Mouse (Mus musculus) forebrain, embryonic 13.5 days (tissue): ENCODE measurements around the gene Clmn. TPM values are rescaled to one million over a fixed set of nuclear protein-coding genes. Genes with fewer than 3 reads are reported as not detected.
A peak's percentile ranks its signal among the peaks of the same experiment; 100 is the strongest.

Experiments used
- ATAC-seq: fragments of 200-750 bp; cut with Nextera tagmentation; 2 replicates; pipeline ENCODE4 v1.8.0; 2017
- H3K27ac ChIP-seq: fragments of 300-500 bp; sonication (generic); 2 replicates; pipeline ENCODE4 v1.5.1; 2015; ENCODE audit warnings: inconsistent platforms, mild to moderate bottlenecking, moderate library complexity
- H3K27me3 ChIP-seq: fragments of 300-500 bp; sonication (generic); 2 replicates; pipeline ENCODE4 v1.6.1; 2015; ENCODE audit warnings: mild to moderate bottlenecking, inconsistent platforms
- H3K36me3 ChIP-seq: fragments of 300-500 bp; sonication (generic); 2 replicates; pipeline ENCODE4 v1.6.1; 2015; ENCODE audit warnings: mild to moderate bottlenecking, inconsistent platforms; ENCODE audit not compliant: poor library complexity, severe bottlenecking
- H3K4me1 ChIP-seq: fragments of 300-500 bp; sonication (generic); 2 replicates; pipeline ENCODE4 v1.6.1; 2015; ENCODE audit warnings: inconsistent platforms
- H3K4me2 ChIP-seq: fragments of 300-500 bp; sonication (generic); 2 replicates; pipeline ENCODE4 v1.6.1; 2015; ENCODE audit warnings: inconsistent platforms, mild to moderate bottlenecking, moderate library complexity
- H3K4me3 ChIP-seq: fragments of 300-500 bp; sonication (generic); 2 replicates; pipeline ENCODE4 v1.5.1; 2015; ENCODE audit warnings: mild to moderate bottlenecking, inconsistent platforms
- H3K9ac ChIP-seq: fragments of 300-500 bp; sonication (generic); 2 replicates; pipeline ENCODE4 v1.6.1; 2015; ENCODE audit warnings: mild to moderate bottlenecking, inconsistent platforms
- H3K9me3 ChIP-seq: fragments of 300-500 bp; sonication (generic); replicated peaks from 2 replicates; pipeline ENCODE4 v1.6.1; 2016; ENCODE audit warnings: inconsistent platforms
- WGBS: fragments of 180-500 bp; shearing (Covaris S2); methylation state at CpG from one replicate; pipeline ENCODE4 v1.1.7; 2015; 5-methylcytosine and 5-hydroxymethylcytosine counted together
- polyA plus RNA-seq: library from polyadenylated mRNA; unstranded; fragments of >200 nt; fragmentation: Nextera tagmentation; extraction: Ambion mirVana; gene quantifications from 2 replicates; pipeline ENCODE4 v1.2.1, GENCODE M21; 2015

Gene Clmn
- polyA plus RNA-seq, 1 experiment from 2014 or later = 0.75 TPM

- no peaks in the 10 kb centered on the region for H3K36me3 ChIP-seq
- H3K4me3 ChIP-seq = no peak overlapping the region
- H3K9ac ChIP-seq = no peak overlapping the region
- H3K4me1 ChIP-seq = peaks cover 38% of the 10 kb centered on the region
- H3K4me2 ChIP-seq = no peak overlapping the region
- no peak overlapping the region for H3K27ac ChIP-seq
- 0 out of 2 replicates have a peak, but pooled peaks cover 2% of the 10 kb centered on the region for H3K9me3 ChIP-seq
- WGBS = 97% methylated on average over 7 of the region's 7 CpGs
- no peak for ATAC-seq
- peaks cover 3% of the 10 kb centered on the region; the same call in 1 of the 2 replicates for H3K27me3 ChIP-seq
These were observed 41.2 kb downstream of the Clmn start for GRCm38 (mm10) chr12:104823722-104824121.

DNA sequence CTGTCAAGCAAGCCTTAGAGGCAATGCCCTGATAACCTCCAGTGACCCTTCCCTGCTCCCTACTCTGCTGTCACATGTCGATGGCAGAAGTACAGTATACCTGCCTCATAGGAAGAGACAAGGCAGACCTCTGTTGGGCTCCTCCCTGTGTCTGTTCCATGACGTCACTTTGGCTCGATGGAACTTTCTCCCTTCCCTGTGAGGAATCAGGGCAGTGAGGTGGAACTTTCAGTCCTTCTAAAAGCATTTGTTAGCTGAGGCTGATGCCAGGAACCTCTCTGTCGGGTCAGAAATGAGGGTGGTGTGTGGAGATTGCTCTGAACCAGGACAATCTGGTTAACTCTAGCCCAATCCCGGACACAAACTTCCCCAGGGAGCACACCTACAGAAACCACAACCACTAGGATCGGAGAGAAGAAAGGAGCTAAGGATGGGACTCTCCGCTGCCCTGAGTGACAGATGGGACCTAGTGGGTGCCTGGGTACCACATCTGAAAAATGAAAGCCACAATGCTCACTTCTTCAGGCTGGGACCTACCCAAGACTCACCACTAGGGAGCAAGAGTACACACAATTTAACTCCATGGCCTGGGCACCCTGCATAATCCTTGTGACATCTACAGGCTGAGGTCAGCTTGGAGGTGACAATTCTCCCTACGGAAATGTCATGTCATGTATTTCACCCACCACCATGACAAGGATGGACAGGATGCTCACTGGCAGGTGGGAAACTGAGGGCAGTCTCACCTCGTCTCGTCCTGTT, 41.9 kb downstream of the Clmn start:
- 91% methylated on average over 10 of the region's 10 CpGs for whole genome bisulfite sequencing
- Histone ChIP-seq H3K9me3 (0 out of 2 replicates have a peak, but pooled peaks cover 2% of the 10 kb centered on the region), H3K9ac (no peak overlapping the region), H3K4me2 (no peak overlapping the region), H3K27ac (no peak overlapping the region), H3K27me3 (peaks cover 3% of the 10 kb centered on the region; the same call in 1 of the 2 replicates), H3K4me3 (no peak overlapping the region), H3K36me3 (no peaks in the 10 kb centered on the region), H3K4me1 (peaks cover 35% of the 10 kb centered on the region)
- ATAC-seq = no peak

DNA sequence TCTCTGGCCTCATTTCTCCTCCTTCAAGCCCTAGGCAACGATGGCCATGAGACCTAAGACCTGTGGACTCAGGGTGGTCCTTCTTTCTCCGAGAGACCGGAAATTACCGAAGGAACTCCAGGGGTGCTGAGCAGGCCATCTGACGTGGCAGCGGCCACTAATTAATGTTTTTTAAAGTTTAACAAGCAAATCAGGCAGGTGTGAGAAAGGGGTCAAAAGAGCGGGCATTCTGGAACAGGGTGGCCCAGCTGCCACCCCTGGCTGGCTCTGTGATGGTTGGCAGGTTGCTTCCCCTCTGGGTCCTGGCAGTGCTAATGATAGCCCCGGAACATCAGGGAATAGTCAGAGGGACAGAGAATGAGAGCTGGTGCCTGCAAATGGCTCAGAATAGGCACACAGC, 42.7 kb downstream of the Clmn start:
- Histone ChIP-seq H3K9me3 (0 out of 2 replicates have a peak, but pooled peaks cover 2% of the 10 kb centered on the region), H3K27ac (no peak overlapping the region), H3K9ac (no peak overlapping the region), H3K4me3 (no peak overlapping the region), H3K4me1 (peaks cover 35% of the 10 kb centered on the region), H3K36me3 (no peaks in the 10 kb centered on the region), H3K27me3 (peaks cover 3% of the 10 kb centered on the region; the same call in 1 of the 2 replicates), H3K4me2 (no peak overlapping the region)
- 52% methylated on average over 8 of the region's 8 CpGs for WGBS
- no peak for ATAC-seq

DNA sequence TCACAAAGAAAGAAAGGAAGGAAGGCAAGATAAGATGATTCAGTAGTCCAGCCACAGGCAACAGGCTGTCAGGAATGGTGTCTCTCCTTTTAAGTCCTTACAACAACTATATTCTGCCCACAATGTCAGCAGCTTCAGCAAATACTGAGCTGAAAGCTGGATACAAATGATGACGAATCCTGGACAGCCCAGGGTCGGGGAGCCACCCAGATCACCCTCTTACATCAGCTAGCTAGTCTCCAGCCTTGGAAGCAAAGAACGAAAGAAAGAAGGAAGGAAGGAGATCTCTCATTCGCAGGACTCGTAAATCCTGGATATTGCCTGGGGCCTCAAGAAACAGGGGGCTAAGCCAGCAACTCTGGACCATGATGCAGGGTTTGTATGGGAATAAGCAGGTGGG, 44.8 kb downstream of the Clmn start:
- Histone ChIP-seq H3K27me3 (peaks cover 3% of the 10 kb centered on the region; the same call in 1 of the 2 replicates), H3K4me1 (peaks cover 27% of the 10 kb centered on the region), H3K9me3 (no peaks in the 10 kb centered on the region), H3K4me3 (no peak overlapping the region), H3K4me2 (no peak overlapping the region), H3K36me3 (no peaks in the 10 kb centered on the region), H3K9ac (no peak overlapping the region), H3K27ac (no peak overlapping the region)
- WGBS = 80% methylated on average over 5 of the region's 5 CpGs
- ATAC-seq = no peak

GRCm38 (mm10) chr12:104819050-104819449, 45.8 kb downstream of the Clmn start:
- H3K36me3 ChIP-seq = no peaks in the 10 kb centered on the region
- H3K4me3 ChIP-seq = no peak overlapping the region
- ATAC-seq = no peak
- no peak overlapping the region for H3K27ac ChIP-seq
- peaks cover 3% of the 10 kb centered on the region; the same call in 1 of the 2 replicates for H3K27me3 ChIP-seq
- H3K4me2 ChIP-seq = no peak overlapping the region
- H3K9ac ChIP-seq = no peak overlapping the region
- no peaks in the 10 kb centered on the region for H3K9me3 ChIP-seq
- 63% methylated on average over 8 of the region's 8 CpGs for WGBS
- peaks cover 17% of the 10 kb centered on the region for H3K4me1 ChIP-seq

DNA sequence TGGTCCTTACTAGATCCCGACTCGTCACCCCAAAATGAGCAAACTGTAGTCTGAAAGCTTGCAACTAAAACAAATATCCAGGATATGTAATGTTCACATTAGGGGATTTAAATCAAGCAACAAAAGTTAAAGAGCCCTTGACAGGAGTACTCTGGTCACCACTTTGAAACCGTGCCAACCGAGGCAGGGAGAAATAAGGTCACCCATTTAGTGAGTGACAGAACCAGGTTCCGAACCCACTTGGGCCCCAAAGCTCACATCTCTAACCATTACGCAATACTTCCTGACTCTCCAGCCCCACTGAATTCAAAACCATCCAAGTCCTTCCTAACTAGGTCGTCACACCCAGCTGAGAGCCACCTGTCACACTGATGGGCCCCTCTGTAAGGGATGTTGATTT, 46.8 kb downstream of the Clmn start:
- 75% methylated on average over 7 of the region's 7 CpGs for WGBS
- no peak overlapping the region for H3K4me2 ChIP-seq

DNA sequence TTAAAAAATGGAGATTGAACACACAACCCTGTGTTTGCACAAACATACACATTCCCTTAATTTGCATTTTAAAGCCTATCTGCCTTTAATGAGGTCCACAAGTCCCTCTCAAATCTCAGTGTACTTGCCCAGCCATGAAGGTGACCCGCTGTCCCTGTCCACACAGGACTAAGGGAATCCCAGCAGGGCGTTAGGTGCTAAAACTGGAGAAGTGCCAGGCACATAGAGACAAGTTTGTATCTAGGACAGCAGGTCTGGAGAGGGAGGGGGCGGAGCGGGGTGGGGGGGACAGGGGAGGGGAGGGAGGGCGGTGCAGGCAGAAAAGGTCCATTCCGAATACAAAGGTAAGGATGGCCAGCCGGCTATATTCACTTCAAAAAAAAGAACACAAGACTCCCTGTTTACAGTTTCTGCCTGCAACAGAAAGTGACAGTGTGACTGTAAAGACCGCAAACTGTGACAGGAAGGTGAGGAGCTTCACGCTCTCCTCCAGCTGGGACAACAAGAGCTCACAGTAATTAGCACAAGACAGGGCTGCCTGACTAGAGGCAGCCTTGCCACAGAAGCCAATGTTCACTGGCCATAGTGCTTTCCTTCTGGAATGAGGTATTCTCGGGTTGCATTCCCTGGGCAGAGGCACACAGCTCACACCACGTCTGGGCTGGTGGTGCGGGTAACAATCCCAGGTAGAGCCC, 47.6 kb downstream of the Clmn start:
- Histone ChIP-seq H3K4me3 (no peak overlapping the region), H3K27ac (no peak overlapping the region), H3K9ac (no peak overlapping the region), H3K4me1 (peaks cover 14% of the 10 kb centered on the region), H3K4me2 (peak overlapping the region; percentile 13; the same call in 1 of the 2 replicates), H3K27me3 (peaks cover 3% of the 10 kb centered on the region; the same call in 1 of the 2 replicates), H3K9me3 (no peaks in the 10 kb centered on the region), H3K36me3 (no peaks in the 10 kb centered on the region)
- ATAC-seq = no peak
- WGBS = 22% methylated on average over 12 of the region's 12 CpGs

More for the DNA sequence above, 46.8 kb downstream of the Clmn start:
- no peak overlapping the region for H3K9ac ChIP-seq
- H3K27ac ChIP-seq = no peak overlapping the region
- no peak for ATAC-seq
- peaks cover 3% of the 10 kb centered on the region; the same call in 1 of the 2 replicates for H3K27me3 ChIP-seq
- H3K9me3 ChIP-seq = no peaks in the 10 kb centered on the region
- no peak overlapping the region for H3K4me3 ChIP-seq
- H3K4me1 ChIP-seq = peaks cover 14% of the 10 kb centered on the region
- no peaks in the 10 kb centered on the region for H3K36me3 ChIP-seq

GRCm38 (mm10) chr12:104814291-104814690, 50.6 kb downstream of the Clmn start:
- Histone ChIP-seq H3K4me3 (no peak overlapping the region), H3K4me1 (peaks cover 14% of the 10 kb centered on the region), H3K9me3 (no peaks in the 10 kb centered on the region), H3K4me2 (no peak overlapping the region), H3K27me3 (no peaks in the 10 kb centered on the region), H3K9ac (no peak overlapping the region), H3K36me3 (no peaks in the 10 kb centered on the region), H3K27ac (no peak overlapping the region)
- WGBS = 88% methylated on average over 7 of the region's 7 CpGs
- no peak for ATAC-seq

GRCm38 (mm10) chr12:104813762-104814161, 51.1 kb downstream of the Clmn start:
- Histone ChIP-seq H3K9me3 (no peaks in the 10 kb centered on the region), H3K4me2 (no peak overlapping the region), H3K4me1 (peaks cover 14% of the 10 kb centered on the region), H3K27ac (no peak overlapping the region), H3K36me3 (no peaks in the 10 kb centered on the region), H3K4me3 (no peak overlapping the region), H3K27me3 (no peaks in the 10 kb centered on the region), H3K9ac (no peak overlapping the region)
- 84% methylated on average over 13 of the region's 13 CpGs for WGBS
- no peak for ATAC-seq

DNA sequence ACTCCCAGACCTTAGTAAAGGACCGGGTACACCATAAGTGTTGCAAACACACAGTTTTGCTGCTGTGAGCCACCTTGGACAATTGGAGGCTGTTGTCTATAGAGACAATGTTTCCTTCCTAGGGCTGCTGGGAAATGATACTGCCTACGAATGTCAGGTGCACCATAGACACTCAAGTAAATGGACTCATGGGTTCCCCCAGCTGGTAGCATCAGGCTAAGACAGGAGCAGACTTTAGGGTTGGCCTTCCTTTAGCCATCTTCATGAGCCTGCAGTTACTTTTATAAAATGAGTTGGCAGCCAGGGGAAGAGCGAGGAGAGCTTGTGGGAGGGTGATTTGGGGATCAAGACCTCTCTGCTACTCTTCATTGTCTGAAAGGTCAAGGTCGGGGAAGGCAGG, 52.2 kb downstream of the Clmn start:
- Histone ChIP-seq H3K4me2 (no peak overlapping the region), H3K4me1 (peaks cover 10% of the 10 kb centered on the region), H3K9ac (no peak overlapping the region), H3K4me3 (no peak overlapping the region), H3K9me3 (no peaks in the 10 kb centered on the region), H3K27me3 (no peaks in the 10 kb centered on the region), H3K36me3 (no peaks in the 10 kb centered on the region), H3K27ac (no peak overlapping the region)
- WGBS = 76% methylated on average over 4 of the region's 4 CpGs
- no peak for ATAC-seq

DNA sequence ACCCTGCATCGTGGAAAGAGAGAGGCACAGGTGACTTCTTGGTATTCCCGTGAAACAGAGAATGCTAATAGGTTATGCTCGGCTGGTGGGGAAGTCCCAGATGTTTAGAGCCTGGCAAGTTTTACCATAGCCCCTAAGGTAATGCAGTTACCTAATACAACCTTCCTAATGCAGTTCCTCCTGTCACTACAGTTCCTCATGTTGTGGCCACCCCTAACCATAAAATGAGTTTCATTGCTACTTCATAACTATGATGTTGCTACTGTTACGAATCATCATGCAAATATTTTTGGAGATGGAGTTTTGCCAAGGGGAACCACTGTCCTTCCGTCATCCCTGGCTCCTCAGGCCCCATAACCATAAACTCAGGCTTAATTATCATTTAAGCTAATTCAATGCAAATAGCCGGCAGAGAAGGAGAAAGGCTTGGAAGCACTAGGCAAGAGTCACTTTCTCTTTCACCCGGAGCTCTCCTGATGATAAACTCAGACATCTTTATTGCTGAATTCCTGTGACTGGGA, 53.9 kb downstream of the Clmn start:
- Histone ChIP-seq H3K4me2 (no peak overlapping the region), H3K4me3 (no peak overlapping the region), H3K27ac (no peak overlapping the region), H3K4me1 (peaks cover 11% of the 10 kb centered on the region; the same call in 1 of the 2 replicates), H3K36me3 (no peaks in the 10 kb centered on the region), H3K9me3 (no peaks in the 10 kb centered on the region), H3K27me3 (no peaks in the 10 kb centered on the region), H3K9ac (no peak overlapping the region)
- ATAC-seq = no peak
- whole genome bisulfite sequencing = 83% methylated on average over 7 of the region's 7 CpGs

GRCm38 (mm10) chr12:104808421-104809067, 56.3 kb downstream of the Clmn start:
- WGBS = 89% methylated on average over 17 of the region's 17 CpGs
- H3K4me1 ChIP-seq = peaks cover 11% of the 10 kb centered on the region; the same call in 1 of the 2 replicates

More at GRCm38 (mm10) chr12:104808421-104809067, 56.3 kb downstream of the Clmn start:
- Histone ChIP-seq H3K9ac (no peak overlapping the region), H3K36me3 (no peaks in the 10 kb centered on the region), H3K4me2 (no peak overlapping the region), H3K4me3 (no peak overlapping the region), H3K27ac (no peak overlapping the region), H3K9me3 (no peaks in the 10 kb centered on the region), H3K27me3 (no peaks in the 10 kb centered on the region)
- ATAC-seq = no peak
